Mouse (Mus musculus) mature B cell (primary cell): Measurements from ENCODE around the gene Slc24a4.
"Not testable (repeated sequence)": the region's sequence is repeated elsewhere in the genome, so short reads cannot be mapped to it uniquely, and the experiment has no call there.

Source experiments
- in situ Hi-C: fragments of 300-500 bp; cut with MboI; formaldehyde crosslinking; loops from 2 replicates; pipeline ENCODE4 v1.14.3; 2019

The Slc24a4 gene

GRCm38 (mm10) chr12:102166691-102167261 is 38.2 kb downstream of the Slc24a4 start:
- in situ Hi-C loops, result no loop called here

DNA sequence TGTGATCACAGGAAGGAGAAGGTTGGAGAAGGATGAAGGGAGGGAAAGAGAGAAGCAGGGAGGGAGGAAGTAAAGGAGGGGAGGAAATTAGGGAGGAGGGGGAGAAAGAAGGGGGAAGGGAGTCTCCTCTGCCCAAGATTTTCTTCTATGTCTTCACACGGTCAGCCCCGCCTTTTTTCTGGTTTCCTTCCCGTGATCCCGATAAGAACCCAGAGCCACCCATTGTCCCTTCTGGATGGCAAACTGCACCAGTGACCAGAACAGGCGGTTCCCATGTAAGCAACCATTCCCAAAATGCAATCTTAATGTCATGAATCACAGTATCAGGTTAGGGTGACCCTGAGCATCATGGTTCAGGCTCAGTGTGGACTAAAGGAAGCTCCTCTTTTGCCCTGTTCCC is 38.8 kb downstream of the Slc24a4 start:
- in situ Hi-C loops, result no loop called here

GRCm38 (mm10) chr12:102172746-102173145 is 44.2 kb downstream of the Slc24a4 start:
- in situ Hi-C loops, result no loop called here

GRCm38 (mm10) chr12:102173345-102173744 is 44.8 kb downstream of the Slc24a4 start:
- in situ Hi-C loops, result no loop called here

GRCm38 (mm10) chr12:102180371-102181074 is 52.0 kb downstream of the Slc24a4 start:
- in situ Hi-C loops, result no loop called here

DNA sequence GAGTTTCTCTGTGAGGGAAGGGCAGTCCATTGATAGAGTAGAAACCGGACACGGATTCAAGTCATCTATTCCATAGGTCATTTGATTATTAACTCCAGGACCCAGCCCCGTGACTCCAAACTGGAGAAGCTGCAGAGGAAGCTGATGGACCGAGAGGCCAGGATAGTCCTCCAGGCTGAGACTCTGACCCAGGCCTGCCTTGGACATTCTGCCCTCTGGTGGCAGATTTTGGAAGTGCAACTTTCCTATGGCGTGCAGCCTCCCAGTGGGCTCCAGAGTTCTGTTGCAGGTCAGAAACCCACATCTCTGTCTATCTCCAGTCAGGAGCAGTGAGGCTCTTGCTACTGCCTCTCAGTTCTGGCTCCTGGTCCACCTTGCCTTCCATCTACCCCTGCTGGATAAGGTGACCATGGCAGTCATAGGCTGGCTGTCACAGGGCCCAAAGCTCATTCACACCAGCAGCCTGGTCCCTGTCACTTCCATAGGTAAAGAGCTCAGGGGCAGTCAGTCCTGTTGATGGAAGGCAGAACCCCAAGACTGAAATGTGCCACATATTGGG is 53.3 kb downstream of the Slc24a4 start:
- in situ Hi-C loops, result no loop called here

DNA sequence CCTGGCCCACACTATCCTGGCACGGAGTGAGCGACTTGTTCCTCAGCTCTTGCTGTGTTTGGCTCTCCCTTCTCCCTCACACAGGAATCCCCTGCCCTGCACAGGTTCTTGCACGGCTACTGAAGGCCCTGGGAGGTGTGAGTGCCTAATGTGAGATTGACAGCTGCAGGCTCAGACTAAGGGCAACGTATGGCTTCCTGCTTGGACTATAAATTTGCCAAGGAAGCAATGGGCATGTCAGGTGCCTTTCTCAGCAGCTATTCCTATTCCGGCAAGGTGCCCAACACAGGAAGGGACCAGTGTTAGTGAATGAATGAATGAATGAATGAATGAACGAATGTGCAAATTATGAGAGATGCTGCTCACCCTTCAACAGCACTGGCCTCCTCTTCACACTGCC is 54.1 kb downstream of the Slc24a4 start:
- in situ Hi-C loops, result no loop called here

DNA sequence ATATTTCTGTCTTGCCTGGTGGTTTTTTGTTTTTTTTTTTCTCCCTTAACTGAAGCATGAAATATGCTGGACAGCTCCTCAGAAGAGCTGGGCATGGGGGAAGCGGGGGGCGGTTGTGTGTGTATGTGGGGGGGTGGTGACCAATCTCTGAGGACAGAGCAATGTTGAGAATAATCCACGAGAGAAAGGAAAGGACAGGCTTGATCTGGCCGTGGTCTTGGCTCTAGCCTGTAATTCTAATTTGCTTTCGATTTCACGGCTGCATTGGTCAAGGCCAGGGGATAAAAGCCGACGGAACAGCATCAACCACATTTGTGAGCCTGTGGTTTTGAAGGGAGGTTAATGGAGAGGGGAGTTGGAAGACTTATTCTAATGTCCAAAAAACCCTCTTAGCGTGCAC is 54.7 kb downstream of the Slc24a4 start:
- in situ Hi-C loops, result no loop called here

- in situ Hi-C loops, result no loop called here
Measured at GRCm38 (mm10) chr12:102190820-102191219, 62.3 kb downstream of the Slc24a4 start.

DNA sequence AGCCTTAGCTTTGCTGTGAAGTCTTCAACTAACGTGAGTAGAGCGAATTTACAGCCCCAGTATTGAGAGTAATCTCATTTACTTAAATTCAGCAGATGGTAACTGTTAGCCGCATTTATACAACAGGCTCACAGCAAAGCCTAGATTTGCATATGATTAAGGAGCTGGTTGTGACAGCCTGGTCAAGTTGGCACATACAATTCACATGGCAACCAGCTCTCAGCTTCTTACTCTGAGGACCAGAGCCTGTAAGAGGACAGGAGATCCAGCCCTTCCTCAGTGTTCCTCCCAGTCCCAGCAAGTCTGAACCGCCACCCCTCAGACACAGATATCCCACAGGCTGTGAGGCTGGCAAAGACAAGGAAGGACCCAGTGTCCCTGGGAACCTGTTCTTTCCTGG is 73.0 kb downstream of the Slc24a4 start:
- in situ Hi-C loops, result no loop called here

DNA sequence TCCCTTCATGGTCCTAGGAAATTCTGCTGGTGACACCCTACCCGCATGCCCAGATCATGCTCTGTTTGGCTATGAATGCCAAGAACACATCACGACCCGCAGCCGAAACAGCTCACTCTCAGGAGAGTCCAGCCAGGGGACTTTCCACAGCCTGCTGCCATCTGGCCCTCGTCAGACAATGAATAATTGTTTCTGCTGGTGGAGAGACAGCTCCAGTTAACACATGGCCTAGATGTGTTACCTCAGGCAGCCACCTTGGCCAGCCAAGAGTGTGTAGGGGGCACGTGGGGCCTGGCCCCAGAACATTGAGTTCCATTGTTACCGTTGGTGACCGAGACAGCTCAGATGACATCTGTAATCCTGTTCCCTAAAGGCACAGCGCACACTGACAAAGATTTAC is 74.4 kb downstream of the Slc24a4 start:
- in situ Hi-C loops, result no loop called here

GRCm38 (mm10) chr12:102206471-102206870 is 77.9 kb downstream of the Slc24a4 start:
- in situ Hi-C loops, result no loop called here

- in situ Hi-C loops, result no loop called here
Measured at GRCm38 (mm10) chr12:102207245-102207644, 78.7 kb downstream of the Slc24a4 start.

DNA sequence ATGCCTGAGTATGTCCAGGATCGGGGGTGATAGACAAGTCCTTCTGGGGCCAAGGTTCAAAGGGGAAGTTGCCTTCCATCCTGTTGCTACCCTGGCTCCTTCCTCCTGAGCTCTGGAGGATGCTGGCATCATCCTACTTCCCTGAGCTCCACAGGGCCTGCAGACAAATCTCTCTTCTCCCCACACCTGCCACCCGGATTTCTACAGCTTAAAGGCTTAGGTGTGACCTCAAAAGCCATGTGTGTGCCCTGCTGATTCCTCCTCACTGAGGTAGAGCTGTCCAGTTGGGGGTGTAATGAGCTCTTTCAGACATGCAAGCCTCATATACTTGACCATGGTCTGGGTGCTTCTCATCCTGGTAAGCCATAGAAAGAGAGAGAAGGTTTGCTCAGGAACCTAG is 82.3 kb downstream of the Slc24a4 start:
- in situ Hi-C loops, result no loop called here

DNA sequence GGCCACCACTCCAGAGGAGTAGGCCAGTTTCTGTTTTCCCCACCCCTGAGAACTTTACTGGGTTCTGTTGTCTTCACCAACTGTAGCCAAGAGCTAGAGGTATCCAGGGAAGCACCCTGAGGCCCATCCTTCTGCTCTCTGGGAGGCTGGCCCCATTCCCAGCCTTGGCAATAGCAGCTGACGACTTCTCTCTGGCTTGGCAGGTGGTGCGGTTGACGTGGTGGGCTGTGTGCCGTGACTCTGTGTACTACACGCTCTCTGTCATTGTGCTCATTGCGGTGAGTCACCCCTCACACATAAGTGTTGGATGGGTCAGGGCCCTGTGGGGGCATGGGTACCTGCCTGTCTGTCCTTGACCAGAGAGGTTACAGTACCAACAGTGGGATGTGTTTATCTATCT is 94.9 kb downstream of the Slc24a4 start:
- in situ Hi-C loops, result no loop called here

- in situ Hi-C loops, result not testable (repeated sequence)
Measured at GRCm38 (mm10) chr12:102224112-102224511, 95.6 kb downstream of the Slc24a4 start.

DNA sequence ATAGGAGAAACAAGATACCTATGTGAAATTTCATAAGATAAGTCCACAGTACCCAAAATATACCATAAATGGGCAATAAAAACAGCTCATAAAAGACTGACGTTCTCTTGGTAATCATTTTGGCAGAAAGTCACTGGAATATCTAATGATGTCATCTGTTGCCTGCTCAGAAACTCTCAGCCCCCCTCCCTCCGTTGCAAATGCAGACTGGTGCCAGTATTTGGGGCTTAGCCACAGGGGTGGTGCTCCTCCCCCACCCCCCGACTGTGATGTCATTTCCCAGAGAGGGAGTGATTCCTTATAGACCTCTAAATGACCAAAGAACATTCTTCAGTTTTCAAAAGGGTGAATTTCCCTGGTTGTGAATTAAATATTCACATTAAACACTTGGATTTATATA is 96.6 kb downstream of the Slc24a4 start:
- in situ Hi-C loops, result no loop called here

DNA sequence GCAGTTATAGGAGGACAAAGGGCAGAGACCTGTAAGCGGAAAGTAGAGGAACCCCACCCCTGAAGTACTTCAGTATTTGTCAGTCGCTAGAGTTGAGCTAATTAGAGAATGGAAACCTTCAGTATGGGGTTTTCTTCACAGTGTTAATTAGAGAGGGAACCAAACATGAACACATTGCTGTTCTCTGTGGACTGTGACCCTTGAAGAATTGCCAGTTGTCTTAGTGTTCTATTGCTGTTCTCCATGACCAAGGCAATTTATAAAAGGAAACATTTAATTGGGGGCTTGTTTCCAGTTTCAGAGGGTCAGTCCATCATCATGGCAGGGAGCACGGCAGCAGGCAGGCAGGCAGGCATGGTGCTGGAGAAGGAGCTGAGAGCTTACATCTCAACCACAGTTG is 107.0 kb downstream of the Slc24a4 start:
- in situ Hi-C loops, result no loop called here

GRCm38 (mm10) chr12:102236317-102236716 is 107.8 kb downstream of the Slc24a4 start:
- in situ Hi-C loops, result no loop called here

- in situ Hi-C loops, result no loop called here
Measured at GRCm38 (mm10) chr12:102242076-102242722, 113.7 kb downstream of the Slc24a4 start.

DNA sequence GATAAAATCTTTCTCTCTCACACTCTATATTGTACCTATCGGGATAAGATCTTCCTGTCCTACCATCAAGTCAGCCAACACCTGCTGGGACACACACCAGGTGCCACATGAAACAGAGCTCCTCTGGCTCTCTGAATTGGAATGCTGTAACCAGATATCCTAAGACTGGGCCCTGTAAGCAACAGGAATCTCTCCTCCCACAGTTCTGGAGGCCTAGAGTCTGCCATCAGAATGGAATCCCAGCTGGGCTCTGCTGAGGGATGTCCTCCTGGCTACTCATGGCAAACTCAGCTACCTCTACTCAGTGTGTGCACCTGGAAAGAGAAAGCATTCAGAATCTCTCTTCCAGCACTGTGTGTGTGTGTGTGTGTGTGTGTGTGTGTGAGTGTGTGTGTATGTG is 115.4 kb downstream of the Slc24a4 start:
- in situ Hi-C loops, result no loop called here

GRCm38 (mm10) chr12:102246226-102246625 is 117.7 kb downstream of the Slc24a4 start:
- in situ Hi-C loops, result no loop called here

GRCm38 (mm10) chr12:102248104-102248503 is 119.6 kb downstream of the Slc24a4 start:
- in situ Hi-C loops, result no loop called here
